Mouse (Mus musculus) MEL (cell line): ENCODE data around the gene Tmtc1. TPM values are rescaled to one million over a fixed set of nuclear protein-coding genes. Genes with fewer than 3 reads are reported as not detected.

Experiments
- DNase-seq: peaks from one replicate; pipeline ENCODE4 v3.0.0; 2011; ENCODE audit warnings: low read depth, low spot score
- H3K27ac ChIP-seq: 2 replicates; pipeline ENCODE4 v1.5.1; 2012; ENCODE audit warnings: low read depth, mild to moderate bottlenecking, control low read depth, low read length, moderate library complexity; ENCODE audit not compliant: control insufficient read depth
- H3K27me3 ChIP-seq, 2 experiments: fragments of 150-350 bp in 1 of 2; sonication (generic) in 1 of 2; 2 replicates each; pipeline ENCODE4 v1.6.1; 2012; ENCODE audit warnings: low read length in 2 of 2, mild to moderate bottlenecking in 2 of 2, improper control_type of control experiment in 1 of 2, moderate library complexity in 1 of 2; ENCODE audit not compliant: insufficient read depth in 2 of 2, control insufficient read depth in 1 of 2
- H3K36me3 ChIP-seq, 2 experiments: 2 replicates each; pipeline ENCODE4 v1.6.1; 2012 to 2014; ENCODE audit warnings: low read length in 2 of 2, improper control_type of control experiment in 1 of 2, inconsistent platforms in 1 of 2, mild to moderate bottlenecking in 1 of 2; ENCODE audit not compliant: insufficient read depth in 2 of 2, control insufficient read depth in 1 of 2
- H3K4me1 ChIP-seq, 2 experiments: fragments of 150-350 bp in 1 of 2; sonication (generic) in 1 of 2; 2 replicates each; pipeline ENCODE4 v1.6.1; 2012; ENCODE audit warnings: low read length in 2 of 2, improper control_type of control experiment in 1 of 2, mild to moderate bottlenecking in 1 of 2; ENCODE audit not compliant: insufficient read depth in 2 of 2, control insufficient read depth in 1 of 2
- H3K4me3 ChIP-seq, 2 experiments: fragments of 150-350 bp in 1 of 2; sonication (generic) in 1 of 2; 2 replicates each; pipeline ENCODE4 v1.5.1; 2012; ENCODE audit warnings: low read depth in 2 of 2, low read length in 2 of 2, mild to moderate bottlenecking in 2 of 2, moderate library complexity in 2 of 2, control low read depth in 1 of 2, improper control_type of control experiment in 1 of 2; ENCODE audit not compliant: control insufficient read depth in 1 of 2, insufficient read depth in 1 of 2
- H3K79me2 ChIP-seq: 2 replicates; pipeline ENCODE4 v1.6.1; 2012; ENCODE audit warnings: mild to moderate bottlenecking, low read length, moderate library complexity; ENCODE audit not compliant: control insufficient read depth, poor library complexity, insufficient read depth
- H3K9ac ChIP-seq: 2 replicates; pipeline ENCODE4 v1.6.1; 2012; ENCODE audit warnings: low read depth, mild to moderate bottlenecking, control low read depth, low read length, moderate library complexity; ENCODE audit not compliant: control insufficient read depth, poor library complexity, severe bottlenecking
- H3K9me3 ChIP-seq: fragments of 150-350 bp; sonication (generic); replicated peaks from 2 replicates; pipeline ENCODE4 v1.6.1; 2012; ENCODE audit warnings: mild to moderate bottlenecking, low read length, improper control_type of control experiment, moderate library complexity; ENCODE audit not compliant: insufficient read depth
- BHLHE40 ChIP-seq: IDR thresholded peaks from 2 replicates; pipeline ENCODE4 v1.6.1; 2012; ENCODE audit warnings: low read depth, mild to moderate bottlenecking, inconsistent platforms, low read length, improper control_type of control experiment, borderline replicate concordance
- CHD2 ChIP-seq: IDR thresholded peaks from 2 replicates; pipeline ENCODE4 v1.6.1; 2011; ENCODE audit warnings: low read length, improper control_type of control experiment
- CTCF ChIP-seq, 3 experiments: IDR thresholded peaks in 2 of 3; conservative IDR thresholded peaks in 1 of 3; 2 replicates each; pipeline ENCODE4 v1.5.1; 2011 to 2012; ENCODE audit warnings: low read length in 3 of 3, low read depth in 2 of 3, mild to moderate bottlenecking in 2 of 3, improper control_type of control experiment in 1 of 3, inconsistent platforms in 1 of 3, mixed read lengths in 1 of 3, moderate library complexity in 1 of 3; ENCODE audit not compliant: control insufficient read depth in 1 of 3, insufficient read depth in 1 of 3, poor library complexity in 1 of 3, severe bottlenecking in 1 of 3
- E2F4 ChIP-seq: IDR thresholded peaks from 2 replicates; pipeline ENCODE4 v1.6.1; 2011; ENCODE audit warnings: low read depth, low read length, improper control_type of control experiment, borderline replicate concordance
- ELF1 ChIP-seq: IDR thresholded peaks from 2 replicates; pipeline ENCODE4 v1.6.1; 2014; ENCODE audit warnings: low read depth, mild to moderate bottlenecking, inconsistent platforms, low read length, improper control_type of control experiment, moderate library complexity
- EP300 ChIP-seq, 2 experiments: IDR thresholded peaks; 2 replicates each; pipeline ENCODE4 v1.6.1; 2011; ENCODE audit warnings: improper control_type of control experiment in 2 of 2, low read length in 2 of 2, low read depth in 1 of 2, mild to moderate bottlenecking in 1 of 2
- ETS1 ChIP-seq: IDR thresholded peaks from 2 replicates; pipeline ENCODE4 v1.6.1; 2012; ENCODE audit warnings: low read depth, mild to moderate bottlenecking, inconsistent platforms, low read length, improper control_type of control experiment, moderate library complexity
- GATA1 ChIP-seq: IDR thresholded peaks from 2 replicates; pipeline ENCODE4 v1.6.1; 2011; ENCODE audit warnings: low read depth, low read length, improper control_type of control experiment
- HCFC1 ChIP-seq: IDR thresholded peaks from 2 replicates; pipeline ENCODE4 v1.6.1; 2012; ENCODE audit warnings: low read depth, mild to moderate bottlenecking, inconsistent platforms, low read length, improper control_type of control experiment, moderate library complexity
- KAT2A ChIP-seq: conservative IDR thresholded peaks from 2 replicates; pipeline ENCODE4 v1.6.1; 2012; ENCODE audit warnings: low read depth, low read length, improper control_type of control experiment, inconsistent platforms
- MAFK ChIP-seq: IDR thresholded peaks from 2 replicates; pipeline ENCODE4 v1.6.1; 2011; ENCODE audit warnings: low read depth, mild to moderate bottlenecking, low read length, improper control_type of control experiment, borderline replicate concordance
- MAZ ChIP-seq: IDR thresholded peaks from 2 replicates; pipeline ENCODE4 v1.6.1; 2012; ENCODE audit warnings: low read depth, mild to moderate bottlenecking, inconsistent platforms, low read length, improper control_type of control experiment
- MXI1 ChIP-seq: IDR thresholded peaks from 2 replicates; pipeline ENCODE4 v1.6.1; 2011; ENCODE audit warnings: mild to moderate bottlenecking, low read depth, low read length, improper control_type of control experiment
- MYC ChIP-seq: IDR thresholded peaks from 2 replicates; pipeline ENCODE4 v1.6.1; 2011; ENCODE audit warnings: low read depth, mild to moderate bottlenecking, low read length, improper control_type of control experiment, moderate library complexity
- NELFE ChIP-seq: IDR thresholded peaks from 2 replicates; pipeline ENCODE4 v1.6.1; 2011; ENCODE audit warnings: low read depth, low read length, improper control_type of control experiment
- RAD21 ChIP-seq: IDR thresholded peaks from 2 replicates; pipeline ENCODE4 v1.6.1; 2011; ENCODE audit warnings: mild to moderate bottlenecking, low read depth, low read length, improper control_type of control experiment
- TBP ChIP-seq: IDR thresholded peaks from 2 replicates; pipeline ENCODE4 v1.8.0; 2011; ENCODE audit warnings: low read depth, low read length, improper control_type of control experiment
- TCF12 ChIP-seq: IDR thresholded peaks from 2 replicates; pipeline ENCODE4 v1.6.1; 2014; ENCODE audit warnings: low read depth, mild to moderate bottlenecking, inconsistent platforms, low read length, improper control_type of control experiment, moderate library complexity
- USF1 ChIP-seq: IDR thresholded peaks from 2 replicates; pipeline ENCODE4 v1.6.1; 2014; ENCODE audit warnings: low read depth, mild to moderate bottlenecking, inconsistent platforms, low read length, improper control_type of control experiment, moderate library complexity
- ZC3H11A ChIP-seq: IDR thresholded peaks from 2 replicates; pipeline ENCODE4 v1.6.1; 2012; ENCODE audit warnings: low read depth, mild to moderate bottlenecking, inconsistent platforms, low read length, improper control_type of control experiment
- ZKSCAN1 ChIP-seq: IDR thresholded peaks from 2 replicates; pipeline ENCODE4 v1.6.1; 2012; ENCODE audit warnings: low read depth, mild to moderate bottlenecking, inconsistent platforms, low read length, improper control_type of control experiment, moderate library complexity
- polyA plus RNA-seq, 2 experiments: library from polyadenylated mRNA; stranded (reverse) in 1 of 2; unstranded in 1 of 2; fragments of >175 nt in 1 of 2; fragments of >200 nt in 1 of 2; gene quantifications; 2 replicates each; pipeline versions ENCODE4 v1.2.1 to v1.2.4; 2012; ENCODE audit warnings: low replicate concordance in 2 of 2, low read depth in 1 of 2; ENCODE audit not compliant: insufficient read length in 2 of 2, insufficient read depth in 1 of 2, missing spikeins in 1 of 2
- total RNA-seq: library from RNA; depleted of rRNA; stranded (reverse); fragments of 300-350 nt; gene quantifications from 2 replicates; pipeline ENCODE4 v1.2.3, GENCODE M21; 2012

Tmtc1 gene
- total and polyA plus RNA-seq, 3 experiments: 0.03 TPM; not detected in 2

DNA sequence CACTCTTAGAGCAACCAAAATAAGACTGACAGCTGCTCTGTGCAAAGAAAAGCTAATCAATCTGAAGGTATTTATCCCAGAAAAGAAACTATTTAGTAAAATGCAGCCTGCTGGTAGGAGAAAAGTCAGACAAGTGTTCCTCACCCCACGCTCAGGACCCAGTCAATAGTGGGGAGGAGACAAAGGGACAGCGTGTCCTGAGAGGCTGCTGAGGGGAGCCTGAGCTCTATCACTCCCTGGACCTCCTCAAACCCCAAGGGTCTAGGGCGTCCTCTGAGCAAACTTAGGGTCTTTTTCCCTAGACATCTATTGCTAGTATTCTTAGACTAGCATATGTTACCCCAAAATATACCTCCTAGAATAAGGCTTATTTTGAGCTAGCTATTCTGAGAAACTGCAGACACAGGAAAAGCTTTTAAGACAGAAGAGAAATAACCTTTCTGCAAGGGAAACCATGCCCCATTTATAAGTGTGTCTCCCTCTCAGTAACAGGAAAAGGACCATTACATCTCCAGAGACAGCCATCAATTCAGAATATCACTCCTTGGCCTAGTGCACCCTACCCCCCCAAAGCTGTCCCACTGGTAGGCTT lies 68.5 kb downstream of the Tmtc1 start:
- DNase-seq: no peak
- TF ChIP-seq NELFE (no peak), BHLHE40 (no peak), MYC (no peak), USF1 (no peak), MAZ (no peak)
- Histone ChIP-seq H3K79me2 (no peaks in the 10 kb centered on the region), H3K27me3 (no peaks in the 10 kb centered on the region), H3K36me3 (no peaks in the 10 kb centered on the region), H3K4me3 (no peak overlapping the region), H3K9me3 (no peaks in the 10 kb centered on the region), H3K9ac (no peak overlapping the region), H3K4me1 (no peaks in the 10 kb centered on the region), H3K27ac (no peak overlapping the region)

DNA sequence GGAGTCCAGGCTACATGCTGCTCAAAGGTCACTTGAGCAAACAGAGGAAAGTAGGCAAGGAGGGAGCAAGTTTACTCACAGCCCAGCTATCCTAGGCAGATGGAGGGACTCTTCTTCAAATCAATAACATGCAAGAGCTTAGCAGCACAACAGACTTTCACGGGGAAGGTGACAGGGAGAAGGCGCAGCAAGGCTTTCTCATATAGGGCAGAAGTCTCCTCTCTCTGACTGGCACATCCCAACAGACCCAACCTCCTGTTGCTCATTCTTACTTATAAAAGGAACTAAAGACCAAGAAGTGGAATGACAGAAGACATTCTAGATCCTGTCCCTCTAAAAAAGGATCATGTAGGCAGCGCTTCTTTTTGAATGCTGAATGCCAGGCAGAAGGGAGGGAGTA lies 69.2 kb downstream of the Tmtc1 start:
- Histone ChIP-seq H3K9ac (no peak overlapping the region), H3K36me3 (no peaks in the 10 kb centered on the region), H3K27me3 (no peaks in the 10 kb centered on the region), H3K4me3 (no peak overlapping the region), H3K4me1 (no peaks in the 10 kb centered on the region), H3K79me2 (no peaks in the 10 kb centered on the region), H3K9me3 (no peaks in the 10 kb centered on the region), H3K27ac (no peak overlapping the region)
- no peak for DNase-seq
- TF ChIP-seq ELF1 (no peak), CTCF (IDR thresholded peaks at IDR 0.05 in 2 of 3, conservative IDR thresholded peaks at IDR 0.05 in 1 of 3; ENCODE audit: control insufficient read depth in 1 of 3, insufficient read depth in 1 of 3, low read depth in 2 of 3, low read length in 3 of 3, poor library complexity in 1 of 3, severe bottlenecking in 1 of 3) (no peak), ETS1 (no peak), ZC3H11A (no peak), NELFE (no peak), E2F4 (no peak), USF1 (no peak), TBP (no peak)

DNA sequence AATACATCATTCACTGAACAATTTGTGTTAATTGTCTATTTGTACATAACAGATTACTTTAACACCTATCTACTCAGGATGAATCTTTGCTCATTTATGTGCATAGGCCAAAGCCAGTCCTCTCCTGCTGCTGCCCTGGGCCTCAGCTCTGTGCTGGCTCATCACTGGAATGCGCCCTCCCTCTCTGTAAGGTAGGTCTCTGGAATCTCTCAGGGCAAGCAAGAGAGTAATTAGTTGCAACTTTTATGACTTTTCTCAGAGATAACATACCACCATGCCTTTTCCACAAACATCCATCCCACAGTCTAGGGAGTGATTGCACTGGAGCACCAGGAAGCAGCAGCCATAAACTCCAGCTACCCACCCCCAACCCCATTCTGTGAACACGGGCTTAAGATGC lies 70.7 kb downstream of the Tmtc1 start:
- Histone ChIP-seq H3K9ac (no peak overlapping the region), H3K9me3 (no peaks in the 10 kb centered on the region), H3K27ac (no peak overlapping the region)
- no peak for TF ChIP-seq MXI1
- TF ChIP-seq TCF12: no peak
- TF ChIP-seq GATA1: no peak
- no peak for TF ChIP-seq USF1
- TF ChIP-seq HCFC1: no peak
- TF ChIP-seq CHD2: no peak
- TF ChIP-seq ZKSCAN1: no peak
- TF ChIP-seq NELFE: no peak
- no peak for TF ChIP-seq EP300 (IDR thresholded peaks at IDR 0.05; ENCODE audit: low read depth in 1 of 2, low read length in 2 of 2)
- no peak for TF ChIP-seq BHLHE40
- no peak for TF ChIP-seq RAD21
- no peak for TF ChIP-seq KAT2A
- TF ChIP-seq MAFK: no peak
- TF ChIP-seq, all 39 proteins: peak for 0
- Histone ChIP-seq H3K79me2 (no peaks in the 10 kb centered on the region), H3K4me3 (no peak overlapping the region), H3K4me1 (no peaks in the 10 kb centered on the region), H3K27me3 (no peaks in the 10 kb centered on the region), H3K36me3 (no peaks in the 10 kb centered on the region)
- DNase-seq: no peak
